Mouse (Mus musculus): ENCODE results near the gene Mdm4. TPM values are rescaled to one million over a fixed set of nuclear protein-coding genes. Genes with fewer than 3 reads are reported as not detected.
"Not testable (repeated sequence)": the region's sequence is repeated elsewhere in the genome, so short reads cannot be mapped to it uniquely, and the experiment has no call there.

Mdm4 gene
- polyA plus RNA-seq, 1 experiment, result 7.4 TPM

- no peak overlapping the region for H3ac ChIP-seq (ENCODE audit: control insufficient read depth, insufficient read length, low read depth)
- H3K36me3 ChIP-seq (ENCODE audit: control insufficient read depth, insufficient read depth), result no peaks in the 10 kb centered on the region
- H3K4me3 ChIP-seq (ENCODE audit: insufficient read depth, poor library complexity, severe bottlenecking), result no peak overlapping the region
- H3K79me3 ChIP-seq (ENCODE audit: low read depth), result peaks cover 1% of the 10 kb centered on the region
- peaks cover 6% of the 10 kb centered on the region for H3K79me2 ChIP-seq (ENCODE audit: control insufficient read depth, insufficient read depth)
- H3K27me3 ChIP-seq (ENCODE audit: control insufficient read depth, insufficient read depth, insufficient read length), result no peaks in the 10 kb centered on the region
- TF ChIP-seq USF1 (IDR thresholded peaks at IDR 0.05; ENCODE audit: low read depth) (no peak), FOSL1 (IDR thresholded peaks at IDR 0.05; ENCODE audit: insufficient read depth, low read length, poor library complexity, severe bottlenecking) (no peak)
These were observed 617 bp downstream of the Mdm4 start for GRCm38 (mm10) chr1:133029744-133030143.

GRCm38 (mm10) chr1:133027980-133028379 lies 2.4 kb downstream of the Mdm4 start:
- no peak overlapping the region for H3ac ChIP-seq (ENCODE audit: control insufficient read depth, insufficient read length, low read depth)
- peaks cover 19% of the 10 kb centered on the region for H3K79me3 ChIP-seq (ENCODE audit: low read depth)
- H3K4me3 ChIP-seq (ENCODE audit: insufficient read depth, poor library complexity, severe bottlenecking), result no peak overlapping the region
- peaks cover 24% of the 10 kb centered on the region for H3K79me2 ChIP-seq (ENCODE audit: control insufficient read depth, insufficient read depth)
- H3K27me3 ChIP-seq (ENCODE audit: control insufficient read depth, insufficient read depth, insufficient read length), result no peaks in the 10 kb centered on the region
- TF ChIP-seq MYOD1 (IDR thresholded peaks at IDR 0.05; ENCODE audit: control insufficient read depth, insufficient read length, low read depth) (no peak), CEBPB (IDR thresholded peaks at IDR 0.05; ENCODE audit: low read depth) (no peak), MYOG (IDR thresholded peaks at IDR 0.05; ENCODE audit: control insufficient read depth, extremely low read depth, insufficient read length) (no peak), USF1 (IDR thresholded peaks at IDR 0.05; ENCODE audit: low read depth) (no peak), CTCF (IDR thresholded peaks at IDR 0.05; ENCODE audit: control insufficient read depth, insufficient read depth, insufficient read length) (no peak), FOSL1 (IDR thresholded peaks at IDR 0.05; ENCODE audit: insufficient read depth, low read length, poor library complexity, severe bottlenecking) (no peak), MAX (IDR thresholded peaks at IDR 0.05) (no peak)
- H3K36me3 ChIP-seq (ENCODE audit: control insufficient read depth, insufficient read depth), result no peaks in the 10 kb centered on the region

- Histone ChIP-seq H3K36me3 (ENCODE audit: control insufficient read depth, insufficient read depth) (peaks cover under 1% of the 10 kb centered on the region), H3K4me3 (ENCODE audit: insufficient read depth, poor library complexity, severe bottlenecking) (no peak overlapping the region), H3K79me3 (ENCODE audit: low read depth) (peaks cover 25% of the 10 kb centered on the region), H3K27me3 (ENCODE audit: control insufficient read depth, insufficient read depth, insufficient read length) (no peaks in the 10 kb centered on the region), H3K79me2 (ENCODE audit: control insufficient read depth, insufficient read depth) (peaks cover 33% of the 10 kb centered on the region), H3ac (ENCODE audit: control insufficient read depth, insufficient read length, low read depth) (no peak overlapping the region)
- TF ChIP-seq MYOG (IDR thresholded peaks at IDR 0.05; ENCODE audit: control insufficient read depth, extremely low read depth, insufficient read length) (no peak), CEBPB (IDR thresholded peaks at IDR 0.05; ENCODE audit: low read depth) (no peak), FOSL1 (IDR thresholded peaks at IDR 0.05; ENCODE audit: insufficient read depth, low read length, poor library complexity, severe bottlenecking) (no peak), CTCF (IDR thresholded peaks at IDR 0.05; ENCODE audit: control insufficient read depth, insufficient read depth, insufficient read length) (no peak), USF1 (IDR thresholded peaks at IDR 0.05; ENCODE audit: low read depth) (no peak), MAX (IDR thresholded peaks at IDR 0.05) (no peak), MYOD1 (IDR thresholded peaks at IDR 0.05; ENCODE audit: control insufficient read depth, insufficient read length, low read depth) (no peak)
These were observed 3.2 kb downstream of the Mdm4 start for GRCm38 (mm10) chr1:133027126-133027525.

GRCm38 (mm10) chr1:133025796-133026190 lies 4.6 kb downstream of the Mdm4 start:
- H3K36me3 ChIP-seq (ENCODE audit: control insufficient read depth, insufficient read depth), result peaks cover 13% of the 10 kb centered on the region
- peaks cover 46% of the 10 kb centered on the region for H3K79me2 ChIP-seq (ENCODE audit: control insufficient read depth, insufficient read depth)
- peak overlapping the region; percentile 75 for H3K4me3 ChIP-seq (ENCODE audit: insufficient read depth, poor library complexity, severe bottlenecking)
- H3K27me3 ChIP-seq (ENCODE audit: control insufficient read depth, insufficient read depth, insufficient read length); H3ac ChIP-seq (ENCODE audit: control insufficient read depth, insufficient read length, low read depth): not testable (repeated sequence)
- peaks cover 39% of the 10 kb centered on the region for H3K79me3 ChIP-seq (ENCODE audit: low read depth)

- peaks cover 44% of the 10 kb centered on the region for H3K79me3 ChIP-seq (ENCODE audit: low read depth)
- peak overlapping the region; percentile 75 for H3K4me3 ChIP-seq (ENCODE audit: insufficient read depth, poor library complexity, severe bottlenecking)
- TF ChIP-seq FOSL1 (IDR thresholded peaks at IDR 0.05; ENCODE audit: insufficient read depth, low read length, poor library complexity, severe bottlenecking) (no peak), CTCF (IDR thresholded peaks at IDR 0.05; ENCODE audit: control insufficient read depth, insufficient read depth, insufficient read length) (no peak), MYOG (IDR thresholded peaks at IDR 0.05; ENCODE audit: control insufficient read depth, extremely low read depth, insufficient read length) (no peak), CEBPB (IDR thresholded peaks at IDR 0.05; ENCODE audit: low read depth) (no peak), MAX (IDR thresholded peaks at IDR 0.05) (no peak), USF1 (IDR thresholded peaks at IDR 0.05; ENCODE audit: low read depth) (no peak), MYOD1 (IDR thresholded peaks at IDR 0.05; ENCODE audit: control insufficient read depth, insufficient read length, low read depth) (no peak)
- H3K79me2 ChIP-seq (ENCODE audit: control insufficient read depth, insufficient read depth), result peaks cover 52% of the 10 kb centered on the region
- peak overlapping the region; percentile 97 for H3ac ChIP-seq (ENCODE audit: control insufficient read depth, insufficient read length, low read depth)
- H3K36me3 ChIP-seq (ENCODE audit: control insufficient read depth, insufficient read depth), result peaks cover 17% of the 10 kb centered on the region
- H3K27me3 ChIP-seq (ENCODE audit: control insufficient read depth, insufficient read depth, insufficient read length), result no peaks in the 10 kb centered on the region
These were observed 5.1 kb downstream of the Mdm4 start for GRCm38 (mm10) chr1:133025051-133025795.

- no peak for TF ChIP-seq CTCF (IDR thresholded peaks at IDR 0.05; ENCODE audit: control insufficient read depth, insufficient read depth, insufficient read length)
- H3K79me3 ChIP-seq (ENCODE audit: low read depth), result peaks cover 51% of the 10 kb centered on the region
- H3K36me3 ChIP-seq (ENCODE audit: control insufficient read depth, insufficient read depth), result peaks cover 17% of the 10 kb centered on the region
- H3K4me3 ChIP-seq (ENCODE audit: insufficient read depth, poor library complexity, severe bottlenecking), result peak overlapping the region; percentile 75
- H3ac ChIP-seq (ENCODE audit: control insufficient read depth, insufficient read length, low read depth), result peak overlapping the region; percentile 81
- no peaks in the 10 kb centered on the region for H3K27me3 ChIP-seq (ENCODE audit: control insufficient read depth, insufficient read depth, insufficient read length)
- H3K79me2 ChIP-seq (ENCODE audit: control insufficient read depth, insufficient read depth), result peaks cover 60% of the 10 kb centered on the region
These were observed 5.9 kb downstream of the Mdm4 start for GRCm38 (mm10) chr1:133024426-133024825.

- Histone ChIP-seq H3K36me3 (ENCODE audit: control insufficient read depth, insufficient read depth) (peaks cover 24% of the 10 kb centered on the region), H3K79me3 (ENCODE audit: low read depth) (peaks cover 58% of the 10 kb centered on the region), H3K79me2 (ENCODE audit: control insufficient read depth, insufficient read depth) (peaks cover 67% of the 10 kb centered on the region)
- H3ac ChIP-seq (ENCODE audit: control insufficient read depth, insufficient read length, low read depth); H3K4me3 ChIP-seq (ENCODE audit: insufficient read depth, poor library complexity, severe bottlenecking); H3K27me3 ChIP-seq (ENCODE audit: control insufficient read depth, insufficient read depth, insufficient read length): not testable (repeated sequence)
These were observed 6.6 kb downstream of the Mdm4 start for GRCm38 (mm10) chr1:133023723-133024122.

GRCm38 (mm10) chr1:133021971-133022370 lies 8.4 kb downstream of the Mdm4 start:
- Histone ChIP-seq H3K79me2 (ENCODE audit: control insufficient read depth, insufficient read depth) (peaks cover 83% of the 10 kb centered on the region), H3K79me3 (ENCODE audit: low read depth) (peaks cover 70% of the 10 kb centered on the region), H3K36me3 (ENCODE audit: control insufficient read depth, insufficient read depth) (peaks cover 41% of the 10 kb centered on the region)
- not testable (repeated sequence) for H3K4me3 ChIP-seq (ENCODE audit: insufficient read depth, poor library complexity, severe bottlenecking); H3ac ChIP-seq (ENCODE audit: control insufficient read depth, insufficient read length, low read depth); H3K27me3 ChIP-seq (ENCODE audit: control insufficient read depth, insufficient read depth, insufficient read length)

All from C2C12 (cell line).